Mouse (Mus musculus) cerebellum, adult 11 months (tissue): Measurements from ENCODE around the gene Nt5c1a.
"Not testable (repeated sequence)": the region's sequence is repeated elsewhere in the genome, so short reads cannot be mapped to it uniquely, and the experiment has no call there.

Source experiments
- DNase-seq: peaks from one replicate; pipeline ENCODE4 v3.0.0; 2022

Gene Nt5c1a

DNA sequence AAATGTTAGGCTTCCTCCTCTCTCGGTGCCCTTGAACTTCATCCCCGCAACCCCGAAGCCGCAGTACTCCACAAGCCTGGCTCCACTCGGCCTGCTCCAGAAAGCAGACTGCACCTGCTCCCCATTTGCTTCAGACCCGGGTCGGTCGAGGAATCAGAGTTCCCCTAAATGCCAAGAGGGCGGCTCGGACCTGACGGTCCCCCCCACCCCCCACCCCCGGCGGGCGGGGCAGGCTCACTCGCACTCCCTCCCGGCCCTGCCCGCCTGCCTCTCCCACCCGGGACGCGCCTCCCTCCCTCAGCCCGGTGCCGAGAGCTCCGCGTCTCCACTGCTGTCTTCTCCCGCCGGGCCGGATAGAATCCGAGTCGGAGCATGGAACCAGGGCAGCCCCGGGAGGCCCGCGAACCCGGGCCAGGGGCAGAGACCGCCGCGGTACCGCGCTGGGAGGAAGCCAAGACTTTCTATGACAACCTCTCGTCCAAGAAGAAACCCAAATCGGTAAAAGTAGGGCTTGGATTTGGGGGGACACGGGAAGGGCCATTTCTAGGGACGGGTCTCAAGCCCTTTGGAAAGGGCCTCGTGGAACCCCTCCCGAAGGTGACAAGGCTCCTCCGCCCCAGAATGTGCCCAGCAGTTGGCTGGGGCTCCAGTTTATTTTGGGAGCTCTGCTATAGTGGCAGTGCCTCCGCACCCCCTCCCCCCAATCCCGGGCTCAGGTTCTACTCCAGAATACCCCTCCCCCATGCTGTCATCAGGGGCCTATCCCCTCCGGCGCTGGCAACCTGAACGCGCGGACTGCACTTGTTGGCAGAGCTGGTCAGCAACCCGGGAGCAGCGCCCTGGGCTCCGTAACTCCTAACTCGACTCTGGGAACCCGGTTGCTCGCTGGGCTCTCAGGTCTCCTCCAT is at the start of gene Nt5c1a:
Nt5c1a (plus strand) TSS at position 319 of the 908 bp plus-strand sequence.
- DNase-seq: peak; percentile 68

- DNase-seq: no peak
Observed at GRCm38 (mm10) chr4:123152003-123152402, 49.3 kb upstream of the Nt5c1a start.

GRCm38 (mm10) chr4:123152976-123153375 is 48.3 kb upstream of the Nt5c1a start:
- no peak for DNase-seq

DNA sequence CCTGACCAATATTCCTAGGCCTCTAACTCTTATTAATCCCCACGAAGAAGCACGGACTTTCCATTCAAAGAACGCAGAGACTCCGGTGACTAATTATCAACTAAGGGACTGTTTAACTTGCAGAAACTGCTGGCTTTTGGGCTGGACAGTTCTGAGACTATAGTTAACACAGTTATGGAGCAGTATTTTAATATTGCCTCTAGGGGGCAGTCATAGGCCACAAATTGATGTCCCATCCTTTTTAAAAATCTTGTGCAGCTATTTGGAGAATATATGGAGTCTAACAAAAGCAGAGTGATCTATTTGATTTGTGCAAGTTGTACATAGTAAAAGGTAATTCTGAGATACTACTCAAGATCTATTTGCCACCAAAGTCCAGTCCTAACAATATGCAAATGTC is 46.3 kb upstream of the Nt5c1a start:
- DNase-seq: peak; percentile 26

- DNase-seq: no peak
Observed at GRCm38 (mm10) chr4:123155427-123155826, 45.9 kb upstream of the Nt5c1a start.

DNA sequence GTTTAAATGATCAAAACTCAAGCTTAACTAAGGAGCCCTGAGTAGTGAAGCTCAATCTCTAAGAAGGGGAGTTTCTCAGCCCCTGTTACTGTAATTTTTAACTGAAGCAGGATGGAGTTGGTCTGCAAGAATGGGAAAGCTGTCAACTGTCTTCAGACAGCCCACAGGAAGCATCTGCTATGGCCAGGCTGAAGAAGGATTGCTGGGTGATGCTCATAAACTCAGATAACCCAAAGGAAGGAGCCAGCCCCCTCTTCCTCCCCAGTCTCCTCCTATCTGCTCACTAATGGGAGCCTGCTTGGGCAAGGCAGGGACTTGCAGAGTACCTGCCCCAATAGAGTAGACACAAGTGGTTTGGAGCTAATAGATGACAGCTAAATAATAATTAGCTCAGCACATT is 45.5 kb upstream of the Nt5c1a start:
- DNase-seq: no peak

GRCm38 (mm10) chr4:123160571-123160970 is 40.7 kb upstream of the Nt5c1a start:
- no peak for DNase-seq

GRCm38 (mm10) chr4:123161251-123161650 is 40.1 kb upstream of the Nt5c1a start:
- not testable (repeated sequence) for DNase-seq

- DNase-seq: no peak
Observed at GRCm38 (mm10) chr4:123162305-123162917, 38.9 kb upstream of the Nt5c1a start.

- DNase-seq: no peak
Observed at GRCm38 (mm10) chr4:123164157-123164556, 37.1 kb upstream of the Nt5c1a start.

- no peak for DNase-seq
Observed at GRCm38 (mm10) chr4:123171811-123172210, 29.5 kb upstream of the Nt5c1a start.

- DNase-seq: peak; percentile 34
Observed at GRCm38 (mm10) chr4:123182328-123183238, 18.7 kb upstream of the Nt5c1a start, which contains the start of gene Hpcal4. TSS of gene Hpcal4 (plus strand) at chr4:123183227.

GRCm38 (mm10) chr4:123183239-123184056 is 17.9 kb upstream of the Nt5c1a start:
- DNase-seq: peak; percentile 87

DNA sequence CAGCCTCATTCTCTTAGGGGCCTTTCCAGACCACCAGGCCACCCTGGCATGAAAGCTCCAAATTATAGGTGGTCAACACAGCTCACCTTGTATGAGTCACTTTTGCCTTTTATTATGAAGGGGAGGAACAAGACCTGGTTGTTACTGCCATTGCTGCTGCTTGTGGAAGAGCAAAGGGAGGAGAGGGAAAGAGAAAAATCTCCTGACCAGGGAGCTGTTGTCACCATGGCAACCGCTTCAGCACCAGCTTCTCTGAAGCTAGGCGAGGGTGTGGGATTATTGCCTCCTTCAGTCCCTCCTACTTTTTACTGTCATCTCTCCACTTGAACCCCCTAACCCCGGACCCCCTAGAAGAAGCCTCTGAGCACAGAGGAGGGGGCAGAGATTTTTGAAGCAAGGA is 16.5 kb upstream of the Nt5c1a start:
- DNase-seq: no peak

DNA sequence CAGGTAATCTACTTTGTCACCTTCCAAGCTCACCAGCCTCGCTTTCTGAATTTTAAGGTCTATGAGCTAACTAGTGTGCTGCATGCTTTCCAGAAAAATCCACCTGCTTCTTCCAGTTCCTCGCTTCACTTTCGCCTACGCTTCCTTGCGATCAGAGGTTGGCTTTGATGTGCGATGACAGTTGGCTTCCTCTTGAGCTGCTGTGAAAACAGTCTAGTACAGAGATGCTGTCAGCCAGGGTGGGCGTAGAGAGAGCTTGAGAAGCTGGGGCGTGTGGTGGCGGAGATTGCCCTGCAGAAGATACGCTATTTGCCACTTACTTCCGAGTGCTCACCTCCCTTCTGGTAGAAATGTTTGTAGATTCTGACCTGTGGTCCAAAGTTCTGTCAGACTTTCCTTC is 9.0 kb upstream of the Nt5c1a start:
- DNase-seq: no peak

- no peak for DNase-seq
Observed at GRCm38 (mm10) chr4:123193791-123194190, 7.5 kb upstream of the Nt5c1a start.

DNA sequence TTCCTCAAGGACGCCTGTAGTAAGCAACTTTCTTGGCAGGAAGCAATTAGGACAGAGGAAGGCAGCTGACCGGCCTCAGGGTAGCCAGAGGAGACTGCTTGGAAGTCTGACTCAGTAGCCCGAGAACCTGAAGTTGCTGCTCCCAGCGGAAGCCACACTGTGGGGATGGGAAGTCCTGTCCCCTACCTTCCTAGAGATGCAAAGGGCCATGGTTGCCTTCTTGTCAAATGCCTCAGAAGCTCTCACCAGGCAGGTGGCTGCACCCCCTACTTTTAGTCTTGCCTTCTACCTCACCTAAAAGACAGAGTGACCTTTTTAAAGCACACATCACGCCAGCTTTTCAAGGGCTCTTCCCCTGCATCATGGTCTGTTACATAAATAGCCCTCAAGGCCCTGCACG is 4.6 kb upstream of the Nt5c1a start:
- DNase-seq: no peak

DNA sequence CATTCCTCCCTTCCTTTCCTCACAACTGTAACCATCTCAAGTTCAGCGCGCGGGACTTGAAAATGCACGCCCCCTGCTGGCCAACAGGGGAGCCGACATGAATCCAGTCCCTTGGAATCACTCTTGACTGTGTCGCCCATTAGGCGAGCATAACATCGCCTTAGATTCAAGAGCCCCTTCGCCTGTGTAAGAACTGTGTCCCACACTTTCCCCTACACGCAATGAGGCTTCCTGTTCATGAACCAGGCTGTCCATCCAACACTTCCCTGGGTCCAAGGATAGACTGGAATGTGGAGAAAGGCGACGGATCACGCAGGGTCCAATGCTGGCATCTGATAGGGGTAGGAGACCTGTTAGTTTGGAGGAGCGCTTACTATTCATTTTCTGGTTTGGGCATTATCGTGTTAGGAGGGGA is 526 bp upstream of the Nt5c1a start:
- DNase-seq: peak; percentile 78

GRCm38 (mm10) chr4:123202094-123202420 is 753 bp downstream of the Nt5c1a start:
- no peak for DNase-seq

- DNase-seq: no peak
Observed at GRCm38 (mm10) chr4:123207337-123207736, 6.0 kb downstream of the Nt5c1a start.

GRCm38 (mm10) chr4:123210996-123211395 is 9.7 kb downstream of the Nt5c1a start:
- DNase-seq: no peak

GRCm38 (mm10) chr4:123211453-123211852 is 10.1 kb downstream of the Nt5c1a start:
- DNase-seq: no peak
